Mouse (Mus musculus) heart, adult 9 months (tissue): Measurements from ENCODE around the gene Atp2b2.

Source experiments
- DNase-seq, 2 experiments: peaks; one replicate each; pipeline ENCODE4 v3.0.0; 2022; ENCODE audit warnings: low spot score in 2 of 2

Gene Atp2b2

DNA sequence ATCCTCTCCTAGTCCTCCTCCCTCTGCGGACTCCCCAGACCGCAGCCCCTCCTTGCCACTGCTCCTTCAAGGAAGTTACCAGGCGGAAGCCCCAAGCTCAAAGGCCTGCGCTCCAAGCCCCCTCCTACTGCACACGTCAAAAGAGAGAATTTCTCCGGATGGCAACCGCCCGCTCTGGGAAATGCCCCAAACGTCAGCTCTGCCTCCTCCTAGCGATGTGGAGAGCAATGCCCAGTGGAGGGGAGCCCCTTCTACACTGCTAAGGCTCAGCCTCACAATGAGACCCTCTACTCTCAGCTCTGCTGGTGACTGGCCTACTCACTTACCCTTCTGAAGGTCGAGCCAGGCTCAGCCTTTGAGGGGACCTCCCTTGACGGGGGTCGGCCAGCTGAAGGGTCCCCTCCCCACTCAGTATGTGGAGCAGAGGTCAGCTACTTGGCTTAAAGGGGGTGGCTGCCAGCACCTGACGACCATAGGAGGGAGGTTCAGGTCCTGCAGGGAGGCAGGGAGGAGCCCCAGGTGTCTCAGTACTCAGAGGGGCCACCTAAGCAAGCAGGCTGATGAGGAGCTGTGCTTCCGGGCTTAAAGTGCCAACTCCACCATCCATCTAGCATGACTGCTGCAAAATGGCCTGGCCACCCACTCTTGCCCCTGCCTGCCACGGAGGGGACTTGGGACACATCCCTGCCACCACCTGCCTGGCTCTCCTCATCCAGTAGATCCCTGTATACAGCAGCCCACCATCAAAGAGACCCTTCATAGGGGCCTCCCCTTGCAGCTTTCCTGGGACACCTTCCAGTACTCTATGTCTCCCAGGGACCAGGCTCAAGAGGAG, 152.2 kb downstream of the Atp2b2 start:
- DNase-seq, result no peak

DNA sequence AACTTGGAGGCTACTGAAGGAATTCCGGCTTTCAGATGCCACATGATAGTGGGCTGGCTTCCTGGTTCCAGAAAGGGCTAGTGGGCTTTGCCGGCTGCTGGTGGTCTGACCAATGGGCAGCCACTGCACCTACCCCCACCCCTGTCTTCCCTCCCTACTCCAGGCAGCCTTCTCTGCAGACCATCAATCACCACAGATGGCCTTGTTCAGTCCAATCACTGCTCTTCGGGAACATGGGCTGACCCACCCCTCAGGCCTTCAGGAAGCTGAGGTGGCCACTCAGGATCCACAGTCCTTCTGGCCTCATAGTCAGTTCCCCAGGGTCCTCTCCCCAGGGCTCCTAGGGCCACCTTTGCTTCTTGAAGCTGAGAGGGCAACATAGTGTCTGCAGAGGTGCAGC, 153.2 kb downstream of the Atp2b2 start:
- no peak for DNase-seq

DNA sequence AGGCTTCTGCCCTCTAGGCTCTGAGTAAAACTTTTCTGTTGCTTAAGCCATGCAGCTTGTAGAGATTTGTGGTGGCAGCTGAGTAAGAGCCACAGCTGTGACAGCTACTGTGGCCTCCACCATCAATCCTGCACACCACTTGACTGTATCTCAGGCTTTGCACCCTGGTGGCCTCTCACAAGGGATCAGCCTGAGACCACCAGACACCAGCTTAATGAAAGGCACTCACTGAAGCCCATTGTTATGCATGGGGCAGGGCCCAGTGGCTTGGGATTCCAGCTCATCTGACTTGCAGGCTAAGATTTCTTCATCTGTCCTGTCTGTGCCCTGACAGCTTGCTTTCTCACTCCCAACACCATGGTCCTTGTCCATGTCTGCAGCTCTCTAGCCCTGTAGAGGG, 155.5 kb downstream of the Atp2b2 start:
- no peak for DNase-seq

DNA sequence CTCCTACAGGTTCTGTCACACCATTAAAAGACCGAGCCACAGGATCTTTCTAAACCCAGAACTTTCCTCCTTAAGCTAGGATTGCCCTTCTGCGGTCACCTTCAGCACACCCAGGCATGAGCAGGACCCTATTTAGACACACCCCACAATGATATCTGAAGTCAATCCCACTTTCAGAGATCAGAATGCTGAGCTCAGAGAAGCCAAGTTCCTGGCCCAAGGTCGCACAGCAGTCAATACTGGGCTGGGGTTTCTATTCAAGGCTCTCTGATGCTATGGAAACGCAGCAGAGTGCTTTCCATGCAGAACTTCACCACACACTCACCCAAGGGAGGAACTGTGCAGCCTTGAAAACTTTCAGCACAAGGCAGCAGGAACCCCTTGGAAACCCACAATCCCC, 157.6 kb downstream of the Atp2b2 start:
- no peak for DNase-seq

DNA sequence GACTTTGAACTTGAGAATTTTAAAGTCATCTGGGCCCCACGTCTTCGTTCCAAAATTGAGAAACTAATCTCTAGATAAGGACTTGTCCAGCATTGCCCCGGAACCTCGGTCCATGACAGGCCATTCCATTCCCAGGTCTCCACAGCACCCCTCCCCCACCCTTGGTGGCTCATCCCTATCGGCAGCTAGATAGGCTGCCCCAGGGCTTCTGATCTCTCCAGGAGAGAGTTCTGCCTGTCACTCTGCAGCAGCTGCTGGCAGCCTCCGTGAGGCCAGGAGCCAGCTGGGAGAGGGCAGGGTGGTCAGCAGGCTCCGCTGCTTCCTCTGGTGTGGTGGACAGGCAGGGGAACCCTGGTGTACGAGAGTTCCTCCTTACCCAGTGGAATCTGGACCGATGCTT, 159.2 kb downstream of the Atp2b2 start:
- DNase-seq, result no peak

DNA sequence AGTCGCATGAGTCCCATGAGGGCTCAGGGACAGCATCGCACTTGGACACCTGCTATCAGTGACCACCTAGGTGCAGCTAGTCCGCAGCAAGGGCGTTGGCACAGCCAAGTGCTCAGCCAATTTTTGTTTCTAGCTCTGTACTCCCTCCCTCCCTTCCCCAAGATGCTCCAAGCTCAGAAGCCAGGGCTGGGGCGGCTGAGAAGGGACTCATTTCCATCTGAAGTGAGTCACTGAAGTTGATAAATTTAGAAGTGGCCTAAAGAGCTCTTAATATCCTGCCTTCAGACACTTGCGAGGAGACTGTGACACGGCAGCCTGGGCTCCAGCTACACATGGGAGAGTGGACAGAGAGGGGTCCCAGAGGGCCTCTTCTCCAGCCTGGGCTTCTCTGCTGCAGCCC, 160.0 kb downstream of the Atp2b2 start:
- no peak for DNase-seq

DNA sequence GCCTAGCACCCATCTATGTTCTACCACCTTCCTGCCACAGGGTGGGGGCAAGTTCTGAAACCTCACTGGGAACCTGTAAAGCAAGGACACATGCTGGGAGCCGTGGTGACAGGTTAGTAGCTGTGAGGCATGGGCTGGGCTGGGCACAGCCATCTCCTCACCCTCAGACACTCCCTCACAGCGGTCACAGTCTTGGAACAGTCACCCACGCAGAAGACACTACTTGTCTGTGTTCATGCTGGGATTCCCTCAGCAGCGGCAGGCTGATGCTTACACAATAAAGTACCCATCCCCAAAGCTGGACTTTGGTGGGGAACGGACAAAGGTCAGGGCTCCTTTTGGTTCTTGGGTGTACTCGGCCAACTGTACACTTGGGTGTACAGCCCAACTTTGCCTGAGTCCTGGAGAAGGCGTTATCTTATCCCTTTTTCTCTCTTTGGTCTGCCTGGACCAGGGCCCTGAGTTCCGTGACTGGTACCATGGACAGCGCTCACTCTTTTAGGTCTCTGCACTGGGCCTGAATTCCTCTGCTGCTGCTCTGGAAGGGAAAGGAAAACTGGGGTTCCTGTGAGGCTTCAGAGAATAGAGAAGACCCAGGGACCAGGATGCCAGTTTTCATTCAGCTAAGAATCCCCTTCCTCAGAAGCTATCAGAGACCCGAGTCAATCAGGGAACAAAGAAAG, 160.7 kb downstream of the Atp2b2 start:
- DNase-seq, result no peak

DNA sequence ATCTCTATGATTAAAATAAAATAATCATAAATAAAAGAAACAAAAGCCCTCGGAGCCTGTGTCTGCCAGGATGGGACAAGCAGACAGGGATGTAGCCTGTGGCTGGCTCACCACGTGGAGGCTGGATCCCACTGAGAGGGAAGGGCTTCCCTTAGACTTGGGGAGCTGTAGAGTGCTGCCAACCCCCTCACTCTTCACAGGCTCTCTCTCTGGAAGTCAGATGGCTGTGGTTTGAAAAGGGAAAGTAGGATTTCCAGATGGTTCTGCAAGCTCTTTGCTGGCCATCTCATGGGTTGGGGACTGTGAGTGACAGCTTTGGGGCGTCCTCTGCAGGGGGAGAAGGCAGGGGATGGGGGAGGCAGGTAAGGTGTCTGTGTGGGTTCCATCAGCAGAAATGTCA, 163.0 kb downstream of the Atp2b2 start:
- no peak for DNase-seq

DNA sequence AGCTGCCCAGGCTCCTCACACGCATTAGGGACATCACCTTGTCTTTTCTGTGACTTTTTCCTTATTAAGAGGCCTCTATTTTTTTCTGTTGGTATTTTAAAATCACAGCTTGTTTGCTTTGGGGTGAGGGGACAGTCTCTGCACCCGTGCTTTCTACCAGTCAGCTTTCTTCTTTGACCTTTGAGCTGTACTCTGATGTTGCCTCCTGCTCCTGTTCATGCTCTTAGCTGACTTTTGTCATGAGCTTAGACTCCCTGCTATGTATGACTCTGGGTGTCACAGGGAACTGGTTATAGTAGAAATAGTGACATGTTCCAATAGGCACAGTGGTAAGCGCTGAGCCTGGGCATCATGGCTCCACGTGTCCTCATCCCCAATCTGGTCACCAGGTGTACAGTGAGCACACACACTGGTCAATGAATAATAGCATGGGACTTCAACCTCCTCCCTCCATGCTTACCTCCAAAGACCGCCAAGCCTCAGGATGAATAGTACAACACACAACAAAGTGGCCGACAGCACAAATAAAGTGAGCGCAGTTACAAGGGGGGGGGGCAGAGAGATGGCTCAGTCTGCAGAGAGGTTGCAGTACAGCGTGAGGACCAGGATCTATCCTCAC, 163.8 kb downstream of the Atp2b2 start:
- DNase-seq, result no peak

DNA sequence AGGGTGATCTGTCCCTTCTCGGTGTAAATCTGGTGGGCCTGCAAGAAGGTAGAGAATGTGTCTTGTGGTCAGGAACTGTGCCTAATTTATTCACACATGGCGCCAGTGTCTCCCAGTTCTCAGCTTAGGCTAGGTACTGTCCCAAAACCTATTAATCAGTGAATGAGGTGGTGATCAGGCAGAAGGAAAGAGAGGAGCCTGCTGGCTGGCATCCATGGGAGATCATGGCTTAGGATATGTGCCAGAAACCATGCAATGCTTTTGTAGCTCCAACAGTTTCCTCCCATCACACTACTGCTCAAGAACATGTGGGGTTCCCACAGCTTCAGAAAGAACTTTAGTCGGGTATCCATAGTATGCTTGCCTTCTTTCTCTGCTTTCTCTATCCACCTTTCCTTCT, 165.8 kb downstream of the Atp2b2 start:
- DNase-seq, result no peak

DNA sequence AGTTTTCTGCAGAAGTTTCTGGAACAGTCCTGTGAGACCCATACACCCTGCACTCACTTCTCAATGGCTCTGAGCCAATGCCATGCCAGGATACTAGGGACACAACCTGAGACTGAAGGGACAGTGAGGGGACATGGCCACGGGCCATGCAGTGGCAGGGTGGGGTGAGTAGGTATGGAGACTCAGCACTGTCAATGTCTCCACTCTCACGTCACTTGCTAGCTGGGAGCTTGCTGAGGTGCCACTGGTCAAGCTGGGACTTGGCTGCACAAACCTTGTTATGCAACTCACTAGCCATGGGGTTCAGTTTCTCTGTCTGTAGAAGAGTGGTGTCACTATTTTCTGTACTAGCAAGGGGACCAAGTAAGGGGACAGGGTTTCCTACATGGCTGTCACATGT, 167.2 kb downstream of the Atp2b2 start:
- DNase-seq, result no peak

DNA sequence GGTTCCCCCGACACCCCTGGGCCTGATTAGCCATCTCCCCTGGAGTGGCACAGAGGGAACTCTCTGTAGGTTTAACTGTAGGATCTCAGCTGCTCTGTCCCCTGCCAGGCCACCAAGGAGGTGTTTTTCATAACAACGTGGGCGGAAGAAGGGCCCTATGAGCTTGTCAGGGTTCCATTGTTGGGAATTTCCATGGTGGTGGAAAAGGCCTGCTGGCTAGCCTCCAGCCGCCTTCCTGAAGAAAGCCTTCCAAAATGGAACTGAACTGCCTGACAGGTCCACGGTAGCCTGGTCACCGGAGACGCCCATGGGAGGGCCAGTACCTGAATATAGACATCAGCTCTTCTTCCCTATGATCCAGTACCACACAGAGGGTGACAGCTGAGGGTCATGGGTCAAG, 169.8 kb downstream of the Atp2b2 start:
- no peak for DNase-seq

DNA sequence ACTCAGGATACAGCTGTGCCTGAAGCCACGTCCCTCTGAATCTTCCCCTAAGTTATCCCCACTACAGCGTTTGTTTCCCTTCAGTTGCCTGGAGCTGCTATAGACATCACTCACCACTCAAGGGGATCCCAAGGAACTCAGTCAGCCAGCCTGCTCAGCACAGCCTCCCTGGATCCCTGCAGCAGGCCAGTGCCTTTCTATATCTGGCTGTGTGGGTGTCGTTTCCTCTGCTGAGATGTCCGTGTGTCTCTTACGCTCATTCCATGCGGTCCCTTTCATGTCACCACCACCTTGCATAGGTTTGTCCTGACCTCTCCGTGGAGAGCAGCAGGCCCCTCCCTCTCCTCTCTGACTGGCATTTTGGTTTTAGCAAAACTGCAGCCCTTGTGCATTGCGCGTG, 171.6 kb downstream of the Atp2b2 start:
- DNase-seq, result no peak

DNA sequence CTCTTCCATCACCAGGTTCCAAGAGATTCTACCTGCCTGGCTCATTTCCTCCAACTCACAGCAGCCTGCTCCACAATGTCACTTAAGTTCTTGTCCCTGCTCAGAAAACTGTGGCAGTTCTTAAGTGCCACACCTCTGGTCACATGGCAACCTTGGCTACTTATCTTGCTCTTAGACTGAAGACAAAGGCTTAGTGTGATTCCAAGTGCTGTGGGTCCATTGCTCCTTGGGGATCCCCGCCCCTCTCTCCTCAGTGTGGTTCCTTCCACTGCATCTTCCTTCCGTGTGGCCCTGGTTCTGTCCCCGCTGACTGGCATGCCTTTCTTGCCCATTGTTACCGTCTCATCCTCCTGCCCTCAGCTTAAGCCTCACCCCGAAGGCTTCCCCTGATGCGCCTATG, 173.9 kb downstream of the Atp2b2 start:
- no peak for DNase-seq

DNA sequence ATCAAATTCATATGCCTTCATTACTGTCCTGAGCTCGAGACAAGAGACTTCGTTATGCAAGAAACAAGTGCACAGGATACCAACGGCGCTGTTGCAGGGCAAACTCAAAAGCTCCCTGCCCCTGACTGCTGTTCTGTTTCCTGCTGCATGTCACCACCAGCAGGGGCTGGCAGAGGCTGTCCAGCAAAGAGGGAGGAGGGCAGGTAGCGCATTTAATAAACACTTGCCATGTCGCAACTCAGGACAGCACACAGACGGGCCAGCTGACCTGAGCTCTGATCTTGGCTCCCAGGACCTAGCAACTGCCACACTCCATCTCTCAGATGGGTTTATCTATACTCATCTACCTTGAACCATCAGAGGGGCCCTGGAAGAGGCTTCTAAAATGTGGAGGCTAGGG, 176.7 kb downstream of the Atp2b2 start:
- no peak for DNase-seq

DNA sequence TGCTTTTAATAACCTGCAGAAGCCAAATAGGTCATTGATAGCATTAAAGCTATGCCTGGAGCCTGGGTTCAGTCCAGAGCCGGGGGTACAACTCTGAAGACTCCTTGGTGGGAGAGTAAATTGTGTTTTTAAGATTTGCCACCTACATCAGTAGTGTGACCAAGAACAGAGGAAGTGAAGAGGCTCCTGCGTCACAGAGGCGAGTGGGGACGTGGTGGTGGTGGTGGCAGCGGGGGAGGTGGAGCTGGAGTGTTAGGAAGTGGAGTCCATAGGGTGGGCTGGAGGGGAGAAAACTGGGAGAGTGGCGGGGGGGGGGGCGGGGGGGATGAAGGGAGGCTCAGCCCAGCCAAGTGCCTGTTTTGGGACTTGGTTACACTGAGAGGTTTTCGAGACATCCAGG, 177.6 kb downstream of the Atp2b2 start:
- DNase-seq, result no peak

DNA sequence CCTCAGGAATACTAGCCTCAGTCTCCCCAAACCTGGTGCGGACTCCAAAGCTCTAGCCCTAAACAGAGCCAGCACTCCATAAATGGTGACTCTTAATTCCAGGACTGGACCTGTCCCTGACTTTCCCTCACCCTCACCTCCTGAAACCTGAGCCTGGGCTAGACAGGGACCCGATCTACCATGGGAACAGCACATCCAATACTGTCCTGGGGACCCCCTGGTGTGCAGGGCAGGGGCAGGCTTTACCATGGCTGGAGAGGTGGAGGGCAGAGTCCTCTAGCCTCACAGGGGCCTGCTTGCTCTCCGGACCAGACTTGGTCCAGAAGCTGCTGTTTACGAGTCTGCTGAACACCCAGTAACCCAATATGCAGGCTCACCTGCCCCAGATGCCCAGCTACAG, 179.5 kb downstream of the Atp2b2 start:
- no peak for DNase-seq

DNA sequence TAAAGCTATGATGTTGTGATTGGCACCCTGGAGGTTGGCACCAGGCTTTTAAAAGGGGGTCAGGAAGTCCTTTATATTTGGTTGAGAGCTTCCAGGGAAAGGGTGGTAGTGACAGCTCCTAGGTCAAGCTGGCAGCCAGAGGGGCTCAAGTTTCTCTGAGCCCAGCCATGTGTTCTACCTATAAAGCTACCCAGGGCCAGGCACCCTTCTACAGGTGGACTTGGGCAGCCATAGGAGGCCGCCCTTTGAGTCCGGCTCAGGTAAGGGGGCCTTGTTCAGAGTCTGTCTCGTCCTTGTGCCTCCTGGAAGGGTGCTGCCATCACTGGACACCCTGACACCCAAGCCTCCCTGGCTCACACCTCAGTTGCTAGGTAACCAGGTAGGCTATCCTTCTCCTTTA, 180.5 kb downstream of the Atp2b2 start:
- no peak for DNase-seq

DNA sequence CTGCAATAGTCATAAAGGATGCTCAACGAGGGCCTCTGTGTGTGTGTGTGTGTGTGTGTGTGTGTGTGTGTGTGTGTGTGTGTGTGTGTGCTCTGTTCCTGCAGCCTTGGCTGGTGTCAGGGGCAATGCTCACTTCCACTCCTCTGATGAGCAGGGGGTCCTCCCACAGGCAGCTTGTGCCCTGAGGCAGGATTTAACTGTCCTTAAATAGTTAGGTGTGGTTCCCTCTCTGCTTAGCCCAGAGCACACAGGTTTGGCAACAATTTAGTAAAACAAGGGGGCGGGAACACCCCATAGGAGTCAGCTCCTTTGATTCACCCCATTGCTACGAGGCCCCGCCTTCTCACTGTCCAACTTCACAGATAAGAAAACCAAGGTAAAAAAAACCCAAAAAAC, 181.0 kb downstream of the Atp2b2 start:
- DNase-seq, result no peak

DNA sequence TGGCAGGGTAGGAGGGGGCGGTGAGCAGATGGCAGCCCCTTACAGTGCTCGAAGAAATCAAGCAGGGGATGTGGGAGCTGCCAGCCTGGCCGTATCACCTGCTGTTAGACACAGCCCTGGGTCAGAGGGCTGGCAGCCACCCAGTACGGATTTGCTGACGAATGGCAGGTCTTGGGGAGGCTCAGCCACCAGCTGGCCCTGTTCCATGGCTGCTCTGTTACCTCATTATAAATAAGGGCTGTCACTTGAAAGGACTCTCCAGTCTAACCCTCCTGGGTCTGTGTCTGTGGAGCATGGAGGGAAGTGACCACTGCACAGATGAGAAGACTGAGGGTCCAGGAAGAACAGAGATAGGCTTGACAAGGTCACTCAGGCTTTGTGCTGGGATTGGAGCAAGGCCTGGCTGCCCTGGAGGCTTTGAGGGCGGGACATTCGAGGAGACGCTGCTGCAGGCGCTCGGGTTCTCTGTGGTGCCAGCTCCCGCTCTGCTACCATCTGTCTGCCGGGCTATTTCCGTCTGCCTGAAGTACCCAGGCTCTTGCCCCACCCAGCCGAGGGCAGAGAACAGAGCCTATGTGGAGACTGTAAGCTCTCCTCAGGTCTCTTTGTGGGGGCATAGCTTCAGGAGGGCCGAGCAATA, 181.6 kb downstream of the Atp2b2 start:
- DNase-seq, result no peak

DNA sequence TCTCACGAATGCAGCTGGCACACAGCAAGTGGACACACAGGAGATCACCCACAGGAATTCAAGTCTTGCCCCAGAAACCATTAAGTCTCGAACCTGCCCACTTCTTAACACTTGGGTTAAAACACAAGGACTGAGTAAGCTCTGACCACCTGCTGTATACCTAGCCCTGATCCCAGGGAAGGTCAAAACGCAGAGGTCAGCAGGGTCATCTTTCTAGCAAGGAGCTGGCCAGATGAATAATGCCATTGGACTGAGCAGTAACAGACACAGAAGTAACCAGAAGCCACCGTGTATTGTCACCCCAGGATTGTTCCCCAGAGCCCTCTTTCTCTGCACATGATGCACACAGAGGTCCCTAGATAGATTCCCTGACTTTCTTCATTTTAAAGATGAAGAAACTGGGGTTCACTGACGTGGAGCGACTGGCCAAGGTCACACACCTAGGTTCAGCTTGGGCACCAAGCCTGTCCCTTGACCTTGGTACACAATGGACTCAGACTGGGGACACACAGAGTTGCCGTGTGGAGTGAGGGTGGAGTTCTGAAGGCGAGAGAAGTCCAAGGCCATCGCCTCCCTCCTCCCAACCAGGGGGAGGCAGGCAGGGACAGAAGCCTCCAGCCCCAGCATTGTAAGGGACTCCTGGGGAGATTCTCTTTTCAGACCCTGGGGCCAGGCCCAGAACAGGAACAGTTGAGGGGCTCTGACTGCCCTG, 182.2 kb downstream of the Atp2b2 start:
- DNase-seq, result no peak

DNA sequence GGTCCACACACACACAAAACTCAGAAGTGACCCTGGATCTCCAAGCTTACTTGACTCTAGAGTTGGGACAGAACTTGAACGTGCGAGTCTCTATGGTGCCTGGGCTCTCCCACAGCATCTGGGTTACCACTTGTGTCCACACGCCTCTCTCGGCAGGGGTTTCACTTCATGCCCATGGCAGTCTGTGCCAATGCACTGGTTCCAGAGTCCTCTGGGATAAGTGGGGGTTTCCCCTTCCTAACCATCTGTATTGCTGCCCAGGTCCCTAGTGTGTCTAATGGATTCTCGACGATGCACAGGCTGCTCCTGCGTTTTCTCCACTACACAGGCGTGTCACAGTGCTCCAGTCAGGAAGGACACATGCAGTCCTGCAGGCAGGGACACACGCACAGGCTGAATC, 184.1 kb downstream of the Atp2b2 start:
- DNase-seq, result no peak
